In the genomic region with DNA sequence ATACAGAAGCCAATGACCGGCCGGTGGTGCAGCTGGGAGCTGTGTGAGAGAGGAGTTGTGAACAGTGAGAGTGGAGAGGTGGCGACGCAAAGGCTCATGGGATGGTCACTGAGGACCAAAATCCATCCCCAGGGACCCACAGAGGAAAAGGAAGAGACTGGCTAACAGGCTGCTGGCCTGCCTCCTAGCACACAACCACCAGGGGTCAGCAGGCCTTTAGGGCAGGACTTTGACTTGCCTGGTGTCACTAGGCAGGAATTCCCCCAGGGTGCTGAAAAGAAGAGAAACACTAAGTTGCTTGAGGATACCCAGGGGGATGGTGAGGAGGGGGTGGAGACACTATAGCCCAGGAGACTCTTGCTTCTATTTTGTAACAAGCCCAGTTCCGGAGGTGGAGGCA, we compare ENCODE assay signal across 8 mouse cellular contexts. TPM values are rescaled to one million over a fixed set of nuclear protein-coding genes. Genes with fewer than 3 reads are reported as not detected.
DNase-seq lines count a peak whose midpoint lies in the region; ATAC-seq and TF ChIP-seq lines count a peak whose summit lies in the region.

No protein-coding gene starts in this region.

- TF ChIP-seq CTCF in bone marrow, adult 2 months (IDR thresholded peaks at IDR 0.05; ENCODE audit: control insufficient read depth, insufficient read depth, low read length): peak; percentile 71

- H3K4me2 ChIP-seq in forebrain, embryonic 11.5 days (ENCODE audit: low read depth, low read length, severe bottlenecking): no peak overlapping the region
- H3K4me2 ChIP-seq in forebrain, embryonic 13.5 days: no peak overlapping the region
- H3K4me2 ChIP-seq in liver, embryonic 16.5 days (ENCODE audit: low read depth, low read length): peak overlapping the region; percentile 91

- intact Hi-C loops in left cerebral cortex, postnatal 36 days (cut with DNase I): no loop called here

- H3K36me3 ChIP-seq in forebrain, embryonic 11.5 days (ENCODE audit: control insufficient read depth, insufficient read depth, low read length): peaks cover 20% of the 10 kb centered on the region; the same call in 1 of the 2 replicates
- peaks cover 48% of the 10 kb centered on the region for H3K36me3 ChIP-seq in forebrain, embryonic 13.5 days (ENCODE audit: poor library complexity, severe bottlenecking)
- H3K36me3 ChIP-seq in liver, embryonic 16.5 days (ENCODE audit: control insufficient read depth, insufficient read depth): peaks cover 47% of the 10 kb centered on the region

- no peaks in the 10 kb centered on the region for H3K9me3 ChIP-seq in forebrain, embryonic 11.5 days (ENCODE audit: control insufficient read depth, low read length)
- no peaks in the 10 kb centered on the region for H3K9me3 ChIP-seq in forebrain, embryonic 13.5 days (replicated peaks)
- no peaks in the 10 kb centered on the region for H3K9me3 ChIP-seq in liver, embryonic 16.5 days (replicated peaks; ENCODE audit: control insufficient read depth, low read length)

- ATAC-seq in forebrain, embryonic 11.5 days (replicated peaks; ENCODE audit: low FRiP score): 0 out of 2 replicates have a peak, but pooled peaks have one; percentile 7
- no peak for ATAC-seq in forebrain, embryonic 13.5 days
- ATAC-seq in liver, embryonic 16.5 days (ENCODE audit: low read depth): no peak

- H3K27ac ChIP-seq in forebrain, embryonic 11.5 days (ENCODE audit: low read depth, low read length): no peak overlapping the region
- no peak overlapping the region for H3K27ac ChIP-seq in forebrain, embryonic 13.5 days
- H3K27ac ChIP-seq in bone marrow, adult 2 months (ENCODE audit: control insufficient read depth, insufficient read depth, low read depth, low read length, poor library complexity): no peak overlapping the region
- H3K27ac ChIP-seq in liver, embryonic 16.5 days (ENCODE audit: low read length): no peak overlapping the region

- TF ChIP-seq POLR2A in bone marrow, adult 2 months (IDR thresholded peaks at IDR 0.05; ENCODE audit: borderline replicate concordance, control insufficient read depth, low read depth, low read length): no peak

- WGBS in forebrain, embryonic 11.5 days: 25% methylated on average over 5 of the region's 5 CpGs
- WGBS in forebrain, embryonic 13.5 days: 24% methylated on average over 5 of the region's 5 CpGs
- WGBS in bone marrow, adult 2 months: 82% methylated on average over 5 of the region's 5 CpGs
- 47% methylated on average over 5 of the region's 5 CpGs for WGBS in liver, embryonic 16.5 days (ENCODE audit: insufficient replicate concordance)

- no peak overlapping the region for H3K9ac ChIP-seq in forebrain, embryonic 11.5 days (ENCODE audit: low read length)
- H3K9ac ChIP-seq in forebrain, embryonic 13.5 days: no peak overlapping the region
- peak overlapping the region; percentile 91 for H3K9ac ChIP-seq in liver, embryonic 16.5 days (ENCODE audit: low read depth, low read length)

- peaks cover 5% of the 10 kb centered on the region; the same call in 1 of the 2 replicates for H3K4me1 ChIP-seq in forebrain, embryonic 11.5 days (replicated peaks; ENCODE audit: control insufficient read depth, insufficient read depth, low read length)
- H3K4me1 ChIP-seq in forebrain, embryonic 13.5 days: peaks cover 11% of the 10 kb centered on the region
- peaks cover 2% of the 10 kb centered on the region for H3K4me1 ChIP-seq in bone marrow, adult 2 months (ENCODE audit: control insufficient read depth, insufficient read depth, low read length)
- peaks cover 25% of the 10 kb centered on the region for H3K4me1 ChIP-seq in liver, embryonic 16.5 days (ENCODE audit: control insufficient read depth, low read depth, low read length)

- no peak overlapping the region for H3K4me3 ChIP-seq in forebrain, embryonic 11.5 days (ENCODE audit: low read depth, low read length)
- H3K4me3 ChIP-seq in forebrain, embryonic 13.5 days: no peak overlapping the region
- H3K4me3 ChIP-seq in bone marrow, adult 2 months (replicated peaks; ENCODE audit: control insufficient read depth, low read depth, low read length): peak overlapping the region; percentile 29
- peak overlapping the region; percentile 86 for H3K4me3 ChIP-seq in liver, embryonic 16.5 days (ENCODE audit: low read depth, low read length)

- DNase-seq in forebrain, embryonic 11.5 days (ENCODE audit: low spot score): no peak
- DNase-seq in 416B (ENCODE audit: low read depth): peak; percentile 50
- peak; percentile 55 to 57 for DNase-seq in heart, adult 9 months (ENCODE audit: low spot score in 2 of 2)
- peak; percentile 60 to 79 for DNase-seq in spleen, postnatal 4 days (ENCODE audit: low spot score in 2 of 2)
- no peak for DNase-seq in left cerebral cortex, postnatal 36 days (ENCODE audit: low spot score in 2 of 2)

- peaks cover 30% of the 10 kb centered on the region for H3K27me3 ChIP-seq in forebrain, embryonic 11.5 days (ENCODE audit: control insufficient read depth, insufficient read depth, low read length)
- H3K27me3 ChIP-seq in forebrain, embryonic 13.5 days: peaks cover 50% of the 10 kb centered on the region
- H3K27me3 ChIP-seq in liver, embryonic 16.5 days (ENCODE audit: control insufficient read depth, insufficient read depth, low read depth, low read length): peaks cover 10% of the 10 kb centered on the region

RNA-seq across cellular contexts. Expression of a gene that starts 2.0 kb away (rescaled TPM):
- polyA plus RNA-seq in forebrain, embryonic 11.5 days (2014; fragmentation: Nextera tagmentation; extraction: Ambion mirVana): 1.6 and 2.7 TPM in 2 replicates
- polyA plus RNA-seq in forebrain, embryonic 13.5 days (2015; fragmentation: Nextera tagmentation; extraction: Ambion mirVana): 2.7 and 3.1 TPM in 2 replicates
- polyA plus RNA-seq in bone marrow, adult 2 months (2011; ENCODE audit: insufficient read depth, insufficient read length, low replicate concordance, missing spikeins): 21.4 and 26.4 TPM in 2 replicates
- 30.5 and 31.3 TPM in 2 replicates for polyA plus RNA-seq in liver, embryonic 16.5 days (2015; fragmentation: Nextera tagmentation; extraction: Ambion mirVana)
- total RNA-seq in left cerebral cortex, postnatal 36 days (2021): 1 to 10 TPM; 3.3 to 4.1 TPM

RNA-seq across cellular contexts. Expression of a gene that starts 7.5 kb away (rescaled TPM):
- 401 and 416 TPM in 2 replicates for polyA plus RNA-seq in forebrain, embryonic 11.5 days (2014; fragmentation: Nextera tagmentation; extraction: Ambion mirVana)
- 357 and 381 TPM in 2 replicates for polyA plus RNA-seq in forebrain, embryonic 13.5 days (2015; fragmentation: Nextera tagmentation; extraction: Ambion mirVana)
- 88.9 and 169 TPM in 2 replicates for polyA plus RNA-seq in bone marrow, adult 2 months (2011; ENCODE audit: insufficient read depth, insufficient read length, low replicate concordance, missing spikeins)
- 412 and 425 TPM in 2 replicates for polyA plus RNA-seq in liver, embryonic 16.5 days (2015; fragmentation: Nextera tagmentation; extraction: Ambion mirVana)
- 100 to 1,000 TPM; 172 to 181 TPM for total RNA-seq in left cerebral cortex, postnatal 36 days (2021)

RNA-seq across cellular contexts. Expression of a gene that starts 58.8 kb away (rescaled TPM):
- 140 TPM in 2 replicates for polyA plus RNA-seq in forebrain, embryonic 11.5 days (2014; fragmentation: Nextera tagmentation; extraction: Ambion mirVana)
- polyA plus RNA-seq in forebrain, embryonic 13.5 days (2015; fragmentation: Nextera tagmentation; extraction: Ambion mirVana): 120 and 124 TPM in 2 replicates
- polyA plus RNA-seq in bone marrow, adult 2 months (2011; ENCODE audit: insufficient read depth, insufficient read length, low replicate concordance, missing spikeins): 33.7 and 44.1 TPM in 2 replicates
- polyA plus RNA-seq in liver, embryonic 16.5 days (2015; fragmentation: Nextera tagmentation; extraction: Ambion mirVana): 59.6 and 63.8 TPM in 2 replicates
- total RNA-seq in left cerebral cortex, postnatal 36 days (2021): 10 to 100 TPM; 71.1 to 76.1 TPM

RNA-seq across cellular contexts. Expression of a gene that starts 58.9 kb away (rescaled TPM):
- 149 and 161 TPM in 2 replicates for polyA plus RNA-seq in forebrain, embryonic 11.5 days (2014; fragmentation: Nextera tagmentation; extraction: Ambion mirVana)
- polyA plus RNA-seq in forebrain, embryonic 13.5 days (2015; fragmentation: Nextera tagmentation; extraction: Ambion mirVana): 126 and 139 TPM in 2 replicates
- polyA plus RNA-seq in bone marrow, adult 2 months (2011; ENCODE audit: insufficient read depth, insufficient read length, low replicate concordance, missing spikeins): 27.0 and 37.6 TPM in 2 replicates
- 110 and 129 TPM in 2 replicates for polyA plus RNA-seq in liver, embryonic 16.5 days (2015; fragmentation: Nextera tagmentation; extraction: Ambion mirVana)
- 10 to 100 TPM; 26.4 to 28.0 TPM for total RNA-seq in left cerebral cortex, postnatal 36 days (2021)

Comparison
In these comparisons a context has a peak if more than half of its experiments do, and no peak if none do; other contexts are left out.
1. DNase-seq: peak in 416B (single experiment), heart, adult 9 months (2 of 2) and spleen, postnatal 4 days (2 of 2); none in forebrain, embryonic 11.5 days (single experiment) and left cerebral cortex, postnatal 36 days (0 of 2).
2. H3K4me3 ChIP-seq: peak in bone marrow, adult 2 months (single experiment) and liver, embryonic 16.5 days (single experiment); none in forebrain, embryonic 11.5 days (single experiment) and forebrain, embryonic 13.5 days (single experiment).